Mouse (Mus musculus): ENCODE measurements at regions not wholly inside any gene's neighbourhood (a gene's known extent, or its start where the extent isn't known, plus 50 kb on each side); places are given as distances from the start of the nearest gene placed in this dataset.

GRCm38 (mm10) chr8:90069411-90069993 is 278.6 kb downstream of the Tox3 start:
- TF ChIP-seq EP300 (IDR thresholded peaks at IDR 0.05; ENCODE audit: low read depth), result no peak
- no peak for TF ChIP-seq CTCF (IDR thresholded peaks at IDR 0.05; ENCODE audit: low read depth)
